8 mouse cellular contexts compared by ENCODE assay signal in the genomic region with DNA sequence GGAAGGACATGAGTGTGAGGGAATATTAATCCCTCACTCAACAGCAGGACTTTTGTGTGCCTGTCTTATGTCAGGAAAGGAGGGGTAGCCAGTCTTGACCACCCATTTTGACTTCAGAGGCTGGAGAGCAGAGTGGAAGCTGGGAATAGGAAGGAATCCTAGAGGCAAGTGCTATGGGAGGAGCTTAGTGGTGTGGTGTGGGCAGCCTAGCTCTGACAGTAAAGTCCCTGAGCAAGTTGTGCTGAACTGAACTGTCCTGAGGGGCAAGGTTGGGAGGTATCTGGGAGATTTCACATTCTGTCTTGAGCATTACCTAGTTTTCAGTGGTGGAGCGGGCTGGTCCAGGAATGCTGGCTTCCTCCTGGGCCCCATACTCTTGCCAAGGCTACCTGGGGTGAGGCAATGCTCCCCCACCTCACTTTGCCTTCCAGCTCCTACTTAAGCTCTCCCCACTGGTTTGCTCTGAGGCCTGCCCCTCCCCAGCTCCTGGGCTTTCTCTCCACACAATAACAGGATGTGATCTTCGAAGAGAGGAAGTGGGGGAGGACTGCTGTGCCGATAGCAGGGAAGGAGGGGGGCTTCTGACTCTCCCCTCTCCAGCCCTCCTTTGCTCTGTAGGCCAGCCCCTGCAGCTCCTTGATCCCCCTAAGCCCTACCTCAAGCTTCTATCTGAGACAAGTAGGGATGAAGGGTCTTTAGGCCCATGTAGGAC. TPM values are rescaled to one million over a fixed set of nuclear protein-coding genes. Genes with fewer than 3 reads are reported as not detected.
DNase-seq lines count a peak whose midpoint lies in the region; ATAC-seq lines count a peak whose summit lies in the region.

No protein-coding gene starts in this region.

- no peak overlapping the region for H3K4me3 ChIP-seq in kidney, embryonic 16.5 days (ENCODE audit: low read length)
- H3K4me3 ChIP-seq in megakaryocyte, embryonic 14.5 days (replicated peaks), result peak overlapping the region; percentile 83
- no peak overlapping the region for H3K4me3 ChIP-seq in forebrain, embryonic 13.5 days

- peak; percentile 88 for ATAC-seq in granulocyte monocyte progenitor cell, adult 5-6 weeks (replicated peaks; ENCODE audit: poor library complexity, severe bottlenecking)
- peak; percentile 39 for ATAC-seq in kidney, embryonic 16.5 days (ENCODE audit: low FRiP score, low TSS enrichment)
- ATAC-seq in forebrain, embryonic 13.5 days, result no peak

- 33% methylated on average over 3 of the region's 3 CpGs for WGBS in kidney, embryonic 16.5 days
- 40% methylated on average over 3 of the region's 3 CpGs for WGBS in forebrain, embryonic 13.5 days

- H3K9ac ChIP-seq in kidney, embryonic 16.5 days (replicated peaks; ENCODE audit: low read length), result no peak overlapping the region
- H3K9ac ChIP-seq in forebrain, embryonic 13.5 days, result no peak overlapping the region

- H3K4me1 ChIP-seq in kidney, embryonic 16.5 days (ENCODE audit: insufficient read depth, low read length), result peaks cover 15% of the 10 kb centered on the region
- H3K4me1 ChIP-seq in megakaryocyte, embryonic 14.5 days, result peaks cover 95% of the 10 kb centered on the region
- peaks cover 19% of the 10 kb centered on the region for H3K4me1 ChIP-seq in forebrain, embryonic 13.5 days

- no peaks in the 10 kb centered on the region for H3K36me3 ChIP-seq in kidney, embryonic 16.5 days (ENCODE audit: insufficient read depth, low read length)
- H3K36me3 ChIP-seq in megakaryocyte, embryonic 14.5 days (replicated peaks; ENCODE audit: low read length), result peaks cover 34% of the 10 kb centered on the region
- no peaks in the 10 kb centered on the region for H3K36me3 ChIP-seq in forebrain, embryonic 13.5 days (ENCODE audit: poor library complexity, severe bottlenecking)

- H3K4me2 ChIP-seq in kidney, embryonic 16.5 days (replicated peaks; ENCODE audit: low read depth, low read length), result no peak overlapping the region
- H3K4me2 ChIP-seq in forebrain, embryonic 13.5 days, result no peak overlapping the region

- no peaks in the 10 kb centered on the region for H3K27me3 ChIP-seq in kidney, embryonic 16.5 days (ENCODE audit: insufficient read depth, low read length)
- no peaks in the 10 kb centered on the region for H3K27me3 ChIP-seq in megakaryocyte, embryonic 14.5 days (replicated peaks)
- peaks cover 15% of the 10 kb centered on the region; the same call in 1 of the 2 replicates for H3K27me3 ChIP-seq in forebrain, embryonic 13.5 days

- peak; percentile 27 for DNase-seq in adrenal gland, postnatal 10 days
- no peak for DNase-seq in adrenal gland, adult 2 months
- no peak for DNase-seq in MN1 (ENCODE audit: low spot score)
- DNase-seq in frontal cortex, postnatal 36 days (ENCODE audit: low spot score in 2 of 2), result no peak

- H3K9me3 ChIP-seq in kidney, embryonic 16.5 days (ENCODE audit: low read length), result no peaks in the 10 kb centered on the region
- H3K9me3 ChIP-seq in megakaryocyte, embryonic 14.5 days, result no peaks in the 10 kb centered on the region
- no peaks in the 10 kb centered on the region; the same call in 1 of the 2 replicates for H3K9me3 ChIP-seq in forebrain, embryonic 13.5 days (replicated peaks)

- H3K27ac ChIP-seq in kidney, embryonic 16.5 days (ENCODE audit: low read length), result peak overlapping the region; percentile 79
- no peak overlapping the region for H3K27ac ChIP-seq in forebrain, embryonic 13.5 days

RNA-seq across cellular contexts. Expression of gene Pdzk1ip1, which starts 13.1 kb away (rescaled TPM):
- total RNA-seq in adrenal gland, postnatal 10 days (2021), result 1 to 10 TPM in 1 of 2 experiments, under 1 TPM in 1; 0.99 to 1.9 TPM
- total RNA-seq in adrenal gland, adult 2 months (2021), result under 1 TPM; 0.48 to 0.61 TPM
- polyA plus RNA-seq in adrenal gland, adult 2 months (2012; rRNA removed), result 5.1 and 10.0 TPM in 2 replicates
- 0.92 TPM in 1 of 2 replicates, not detected in the other for total RNA-seq in granulocyte monocyte progenitor cell, adult 5-6 weeks (2014; fragmentation: Nextera tagmentation)
- 3.8 TPM in 1 of 2 replicates, not detected in the other for total RNA-seq in granulocyte monocyte progenitor cell, adult 5-6 weeks (2017)
- polyA plus RNA-seq in kidney, embryonic 16.5 days (2015; fragmentation: Nextera tagmentation; extraction: Ambion mirVana), result 292 and 326 TPM in 2 replicates
- 2.2 and 5.1 TPM in 2 replicates for polyA plus RNA-seq in megakaryocyte, embryonic 14.5 days (2012; ENCODE audit: insufficient read depth, low replicate concordance)
- 3.7 and 4.4 TPM in 2 replicates for polyA plus RNA-seq in forebrain, embryonic 13.5 days (2015; fragmentation: Nextera tagmentation; extraction: Ambion mirVana)

RNA-seq across cellular contexts. Expression of gene Tal1, which starts 19.1 kb away (rescaled TPM):
- total RNA-seq in adrenal gland, postnatal 10 days (2021), result 1 to 10 TPM; 5.4 to 7.7 TPM
- 1 to 10 TPM; 1.8 to 2.8 TPM for total RNA-seq in adrenal gland, adult 2 months (2021)
- polyA plus RNA-seq in adrenal gland, adult 2 months (2012; rRNA removed), result 5.1 and 8.9 TPM in 2 replicates
- 12.1 and 14.4 TPM in 2 replicates for total RNA-seq in granulocyte monocyte progenitor cell, adult 5-6 weeks (2014; fragmentation: Nextera tagmentation)
- 5.8 and 9.5 TPM in 2 replicates for total RNA-seq in granulocyte monocyte progenitor cell, adult 5-6 weeks (2017)
- polyA plus RNA-seq in kidney, embryonic 16.5 days (2015; fragmentation: Nextera tagmentation; extraction: Ambion mirVana), result 1.2 and 1.3 TPM in 2 replicates
- polyA plus RNA-seq in megakaryocyte, embryonic 14.5 days (2012; ENCODE audit: insufficient read depth, low replicate concordance), result 106 and 219 TPM in 2 replicates
- 0.81 and 0.88 TPM in 2 replicates for polyA plus RNA-seq in forebrain, embryonic 13.5 days (2015; fragmentation: Nextera tagmentation; extraction: Ambion mirVana)

RNA-seq across cellular contexts. Expression of gene Cyp4x1, which starts 58.7 kb away (rescaled TPM):
- under 1 TPM; 0.18 to 0.39 TPM for total RNA-seq in adrenal gland, postnatal 10 days (2021)
- total RNA-seq in adrenal gland, adult 2 months (2021), result not detected
- 0.02 TPM in 1 of 2 replicates, not detected in the other for polyA plus RNA-seq in adrenal gland, adult 2 months (2012; rRNA removed)
- not detected in 2 replicates for total RNA-seq in granulocyte monocyte progenitor cell, adult 5-6 weeks (2014; fragmentation: Nextera tagmentation)
- total RNA-seq in granulocyte monocyte progenitor cell, adult 5-6 weeks (2017), result not detected in 2 replicates
- polyA plus RNA-seq in kidney, embryonic 16.5 days (2015; fragmentation: Nextera tagmentation; extraction: Ambion mirVana), result 0.41 and 1.0 TPM in 2 replicates
- polyA plus RNA-seq in megakaryocyte, embryonic 14.5 days (2012; ENCODE audit: insufficient read depth, low replicate concordance), result 0.38 TPM in 1 of 2 replicates, not detected in the other
- 1.4 and 2.1 TPM in 2 replicates for polyA plus RNA-seq in forebrain, embryonic 13.5 days (2015; fragmentation: Nextera tagmentation; extraction: Ambion mirVana)

Comparison
In these comparisons a context has a peak if more than half of its experiments do, and no peak if none do; other contexts are left out.
1. RNA of gene Pdzk1ip1, which starts 13.1 kb away (polyA plus RNA-seq): 292 to 326 TPM in kidney, embryonic 16.5 days; 5.1 to 10.0 TPM in adrenal gland, adult 2 months, 2.2 to 5.1 TPM in megakaryocyte, embryonic 14.5 days and 3.7 to 4.4 TPM in forebrain, embryonic 13.5 days; every median in the first group is over 10 times any median in the second.
2. RNA of gene Tal1, which starts 19.1 kb away (polyA plus RNA-seq): 106 to 219 TPM in megakaryocyte, embryonic 14.5 days; 5.1 to 8.9 TPM in adrenal gland, adult 2 months, 1.2 to 1.3 TPM in kidney, embryonic 16.5 days and 0.81 to 0.88 TPM in forebrain, embryonic 13.5 days; every median in the first group is over 10 times any median in the second.